Mouse (Mus musculus) cerebellum, adult 9-10 months (tissue): ENCODE measurements around the gene Tm9sf1.

Experiments
- DNase-seq: peaks from one replicate; pipeline ENCODE4 v3.0.0; 2022

The Tm9sf1 gene

DNA sequence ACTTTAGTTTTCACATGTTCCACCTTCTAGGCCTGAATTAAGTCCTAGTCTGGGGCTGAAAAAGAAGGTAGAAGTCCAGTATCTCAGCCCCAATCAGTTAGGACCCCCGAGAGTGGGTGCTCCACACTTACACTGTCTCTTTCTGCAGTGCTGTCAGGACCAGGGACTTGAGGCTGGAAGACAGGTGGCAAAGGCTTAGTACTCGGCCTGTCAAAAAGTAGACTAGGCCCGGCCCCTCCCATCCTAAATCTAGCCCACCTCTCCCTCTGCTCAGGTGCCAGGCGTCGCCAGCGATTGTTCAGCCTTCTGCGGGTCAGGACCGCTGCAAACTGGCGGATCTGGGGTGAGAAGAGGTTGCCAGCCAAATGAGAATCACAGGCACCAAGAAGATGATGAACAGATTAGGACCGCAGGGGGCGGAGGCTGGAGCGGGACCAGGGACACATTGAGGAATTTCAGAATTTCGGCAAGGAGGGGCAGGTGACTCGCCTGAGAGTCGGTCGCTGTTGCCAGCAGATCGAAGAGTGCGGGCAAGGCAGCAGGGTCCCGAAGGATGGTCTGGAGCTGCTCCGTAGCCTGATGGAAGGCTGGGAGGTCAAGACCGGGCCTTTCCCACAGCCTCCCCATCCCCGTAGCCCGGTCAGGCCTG, 8.6 kb downstream of the Tm9sf1 start:
- peak; percentile 70 for DNase-seq

DNA sequence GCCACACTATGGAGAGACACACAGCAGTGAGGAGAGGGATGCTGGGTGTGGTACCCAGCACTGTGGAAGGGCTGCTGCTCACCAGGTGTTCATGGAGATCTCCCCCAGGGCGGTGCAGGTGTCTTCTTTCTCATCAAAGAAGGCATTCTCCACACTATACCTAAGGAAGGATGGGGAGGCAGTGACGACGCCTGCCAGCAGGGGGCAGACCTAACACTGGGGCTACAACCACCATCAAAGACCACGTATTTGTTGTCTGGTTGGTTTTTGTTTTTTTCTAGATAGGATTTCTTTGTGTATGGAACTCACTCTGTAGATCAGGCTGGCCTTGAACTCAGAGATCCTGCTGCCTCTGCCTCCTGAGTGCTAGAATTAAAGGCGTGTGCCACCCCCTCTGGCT, 14.3 kb downstream of the Tm9sf1 start:
- peak; percentile 36 for DNase-seq

DNA sequence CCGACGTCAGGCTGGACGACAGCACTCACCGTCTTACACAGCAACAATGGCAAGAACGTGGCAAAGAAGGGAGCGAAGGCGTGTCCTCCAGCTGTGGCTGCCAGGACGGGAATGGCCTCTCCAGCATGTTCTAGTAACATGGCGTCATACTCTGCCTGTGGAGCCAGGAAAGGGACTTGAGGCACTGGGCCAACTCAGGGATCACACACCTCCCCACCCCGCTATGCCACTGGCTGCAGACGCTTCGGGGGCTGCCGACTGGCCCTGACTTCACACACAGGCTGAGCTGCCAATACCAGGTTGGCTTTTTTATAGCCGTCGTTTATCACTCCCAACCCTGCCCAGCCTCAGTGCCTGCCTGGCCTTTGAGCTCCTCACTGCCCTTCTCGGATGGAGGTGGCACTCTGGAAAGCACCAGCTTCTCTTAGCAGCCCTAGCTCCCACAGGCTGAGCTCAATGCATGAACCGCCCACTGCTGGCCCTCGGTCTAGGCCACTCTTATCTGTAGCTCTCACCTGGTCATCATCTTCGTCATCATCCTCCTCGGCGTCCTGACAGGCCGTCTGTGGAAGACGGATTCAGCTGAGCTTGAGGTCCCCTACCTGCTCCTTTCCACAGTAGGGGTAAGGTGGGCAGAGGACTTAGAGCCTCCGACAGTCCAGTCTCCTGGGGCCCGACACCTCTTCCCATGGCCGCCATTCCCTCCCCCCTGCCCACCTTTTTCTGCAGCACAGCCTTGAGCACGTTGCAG, 15.4 kb downstream of the Tm9sf1 start:
- no peak for DNase-seq

DNA sequence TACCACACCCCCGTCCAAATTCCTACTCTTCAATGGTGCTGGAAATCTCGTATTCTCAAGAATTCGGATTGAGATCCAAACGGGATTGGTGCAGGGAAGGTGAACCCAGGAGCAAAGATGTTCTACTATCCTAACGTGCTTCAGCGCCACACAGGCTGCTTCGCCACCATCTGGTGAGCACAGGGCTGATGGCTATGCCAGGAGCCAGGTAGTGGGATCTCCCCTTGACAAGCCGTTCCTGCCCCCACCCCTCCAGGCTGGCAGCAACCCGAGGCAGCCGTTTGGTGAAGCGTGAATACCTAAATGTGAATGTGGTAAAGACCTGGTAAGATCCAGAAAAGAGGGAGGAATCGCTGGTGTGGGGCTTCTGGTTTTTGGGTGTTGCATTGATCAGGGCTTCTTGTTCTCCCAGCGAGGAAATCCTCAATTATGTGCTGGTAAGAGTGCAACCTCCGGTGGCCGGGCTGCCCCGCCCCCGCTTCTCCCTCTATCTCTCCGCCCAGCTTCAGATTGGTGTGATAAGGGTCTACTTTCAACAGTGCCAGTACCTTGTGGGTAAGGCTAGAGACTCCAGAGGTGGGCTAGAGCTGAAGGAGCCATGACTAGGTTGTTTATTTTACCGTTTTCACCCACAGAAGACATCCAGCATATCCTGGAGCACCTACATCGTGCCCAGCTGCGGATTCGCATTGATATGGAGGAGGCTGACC, 25.0 kb downstream of the Tm9sf1 start:
- no peak for DNase-seq

DNA sequence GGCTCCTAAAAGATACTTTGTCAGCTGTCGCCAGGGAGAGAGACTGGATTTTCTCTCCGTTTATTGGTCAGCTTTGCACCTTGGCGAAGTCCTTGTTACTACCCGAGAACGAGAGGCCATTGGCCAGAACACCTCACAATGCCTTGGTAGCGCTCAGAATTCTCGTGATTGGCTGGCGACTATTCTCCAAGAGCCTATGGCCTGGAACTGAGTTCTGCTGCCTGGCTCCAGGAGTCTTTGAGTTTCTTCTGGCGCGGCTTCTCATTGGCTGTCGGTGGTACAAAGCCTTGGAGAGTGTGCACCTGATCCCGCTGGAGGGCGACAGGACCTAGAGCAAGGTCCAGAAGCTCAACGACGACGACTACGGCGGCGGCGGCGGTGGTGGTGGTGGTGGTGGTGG, 25.8 kb downstream of the Tm9sf1 start, which contains the start of gene Rec8:
Gene Rec8 (plus strand): TSS at position 216 of the 400 bp plus-strand sequence.
- DNase-seq = peak; percentile 81

DNA sequence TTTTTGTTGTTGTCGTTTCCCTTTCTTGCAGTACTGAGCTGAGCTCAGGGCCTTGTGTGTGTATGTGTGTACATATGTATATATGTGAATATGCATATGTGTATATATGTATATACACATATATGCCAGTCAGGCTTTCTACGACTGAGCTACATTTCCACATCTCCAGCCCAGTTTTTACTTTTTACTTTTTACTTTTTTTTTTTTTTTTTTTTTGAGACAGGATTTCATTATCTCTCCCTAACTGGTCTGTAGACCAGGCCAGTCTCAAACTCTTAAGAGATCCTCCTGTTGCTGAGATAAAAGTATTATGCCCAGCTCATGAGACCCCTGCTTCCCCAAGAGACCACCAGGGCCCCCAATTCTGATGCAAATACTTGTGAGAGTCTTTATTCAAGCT, 26.8 kb downstream of the Tm9sf1 start:
- no peak for DNase-seq

DNA sequence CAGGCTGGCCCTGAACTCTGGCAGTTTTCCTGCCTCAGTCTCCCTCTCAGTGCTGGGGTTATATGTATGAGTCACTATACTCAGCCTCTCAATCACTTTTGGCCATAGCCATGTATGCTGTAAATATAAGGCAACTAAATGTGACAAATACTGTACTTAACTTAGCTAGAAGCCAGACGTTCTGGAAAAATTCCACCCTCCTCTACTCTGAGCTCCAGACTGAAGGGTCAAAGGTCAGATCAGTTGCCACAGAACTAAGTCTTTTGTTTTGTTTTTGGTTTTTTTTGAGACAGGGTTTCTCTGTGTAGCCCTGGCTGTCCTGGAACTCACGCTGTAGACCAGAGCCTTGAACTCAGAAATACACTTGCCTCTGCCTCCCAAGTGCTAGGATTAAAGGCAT, 27.7 kb downstream of the Tm9sf1 start:
- no peak for DNase-seq

DNA sequence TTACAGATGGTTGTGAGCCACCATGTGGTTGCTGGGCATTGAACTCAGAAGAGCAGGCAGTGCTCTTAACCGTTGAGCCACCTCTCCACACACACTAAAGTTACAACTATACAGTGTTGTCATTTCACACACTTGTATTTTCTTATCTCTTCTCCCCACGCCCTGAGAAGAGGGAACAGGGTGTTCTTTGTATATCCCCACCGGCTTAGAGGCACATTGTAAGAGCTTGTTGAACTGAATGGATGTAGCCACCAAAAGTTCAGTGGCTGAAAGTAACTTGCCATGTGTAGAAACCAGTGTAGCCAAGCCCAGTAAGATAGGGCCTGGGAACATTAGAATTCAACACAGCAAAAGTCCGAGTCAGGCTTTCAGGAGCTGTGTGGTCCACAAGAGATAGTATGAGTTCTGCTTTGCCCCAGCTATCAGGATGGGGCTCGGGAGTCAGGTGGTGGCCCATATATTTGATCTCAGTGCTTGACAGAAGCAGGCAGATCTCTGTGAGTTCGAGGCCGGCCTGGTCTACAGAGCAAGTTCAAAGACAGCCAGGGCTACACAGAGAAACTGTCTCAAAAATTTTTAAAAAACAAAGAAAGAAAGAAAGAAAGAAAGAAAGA, 28.9 kb downstream of the Tm9sf1 start:
- no peak for DNase-seq

DNA sequence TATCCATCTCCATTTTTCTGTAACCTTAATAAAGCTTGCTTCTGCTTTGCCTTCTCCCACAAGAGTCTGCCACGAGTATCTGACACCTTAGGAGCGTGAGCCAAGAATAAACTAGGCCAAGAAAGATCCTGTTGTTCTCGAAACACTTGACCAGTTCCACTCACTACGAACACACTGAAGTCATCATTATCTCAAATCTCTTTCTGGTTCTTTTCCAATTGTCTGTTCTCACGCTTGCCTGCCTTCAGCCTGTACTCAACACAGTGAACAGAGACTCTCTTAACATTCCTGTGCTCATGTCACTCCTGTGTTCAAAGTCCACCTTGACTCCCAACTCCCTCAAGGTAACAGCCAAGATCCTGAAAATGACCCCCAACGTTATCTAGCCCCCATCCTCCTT, 30.3 kb downstream of the Tm9sf1 start:
- DNase-seq = no peak

DNA sequence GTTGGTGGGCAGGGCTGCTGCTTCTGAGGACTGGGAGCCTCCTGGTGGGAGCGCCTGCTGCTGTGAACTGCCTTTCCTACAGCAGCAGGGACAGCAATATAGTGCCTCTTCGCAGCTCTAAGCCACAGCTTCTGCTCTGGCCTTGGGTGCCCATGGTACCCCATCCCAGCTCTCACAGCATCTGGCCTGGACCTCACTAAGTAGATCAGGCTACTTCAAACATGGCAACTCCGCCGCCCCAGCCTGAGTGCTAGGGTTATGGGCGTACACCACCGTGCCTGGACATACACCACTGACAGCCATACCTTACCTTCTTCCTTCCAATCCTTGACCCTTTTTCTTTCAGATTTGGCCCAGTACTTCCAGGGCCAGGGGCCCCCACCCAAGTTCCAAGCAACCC, 35.3 kb downstream of the Tm9sf1 start:
- DNase-seq = no peak

DNA sequence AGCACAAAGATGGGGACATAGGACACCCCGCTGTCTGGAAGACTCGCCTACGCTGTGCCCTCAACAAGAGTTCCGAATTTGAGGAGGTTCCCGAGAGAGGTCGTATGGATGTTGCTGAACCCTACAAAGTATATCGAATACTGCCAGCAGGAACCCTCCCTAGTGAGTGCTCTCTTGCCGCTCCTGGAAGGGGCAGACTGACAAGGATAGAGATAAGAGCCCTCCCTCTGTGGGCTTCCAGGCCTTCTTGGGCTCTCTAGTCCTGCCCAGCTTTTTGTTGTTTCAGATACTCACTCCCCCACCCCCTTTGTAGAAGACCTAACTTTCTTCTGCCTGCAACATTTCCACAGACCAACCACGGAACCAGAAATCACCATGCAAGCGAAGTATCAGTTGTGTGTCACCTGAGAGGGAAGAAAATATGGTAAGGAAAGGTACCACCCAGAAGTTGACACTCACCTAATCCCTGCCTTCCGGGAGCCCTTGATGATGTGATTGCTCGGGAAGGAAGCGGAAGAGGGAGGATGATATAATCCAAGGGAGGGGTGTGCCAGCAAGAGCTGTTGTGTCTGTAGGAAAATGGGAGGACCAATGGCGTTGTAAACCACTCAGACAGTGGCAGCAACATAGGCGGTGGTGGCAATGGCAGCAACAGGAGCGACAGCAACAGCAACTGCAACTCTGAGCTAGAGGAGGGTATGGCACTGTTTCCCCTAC, 37.7 kb downstream of the Tm9sf1 start:
- no peak for DNase-seq

DNA sequence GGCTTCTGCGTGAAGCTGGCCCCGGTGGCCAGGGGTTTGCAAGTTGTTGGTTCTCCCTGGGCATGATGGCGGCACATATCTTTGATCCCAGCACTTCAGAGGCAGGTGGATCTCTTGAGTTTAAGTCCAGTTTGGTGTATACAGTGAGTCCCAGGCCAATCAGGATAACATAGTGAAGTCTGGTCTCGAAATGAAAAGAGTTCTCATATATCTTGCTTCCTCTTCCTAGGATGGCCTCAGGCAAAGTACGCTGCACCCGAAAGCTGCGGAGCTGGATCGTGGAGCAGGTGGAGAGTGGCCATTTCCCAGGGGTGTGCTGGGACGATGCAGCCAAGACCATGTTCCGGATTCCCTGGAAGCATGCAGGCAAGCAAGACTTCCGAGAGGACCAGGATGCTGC, 38.8 kb downstream of the Tm9sf1 start:
- no peak for DNase-seq

DNA sequence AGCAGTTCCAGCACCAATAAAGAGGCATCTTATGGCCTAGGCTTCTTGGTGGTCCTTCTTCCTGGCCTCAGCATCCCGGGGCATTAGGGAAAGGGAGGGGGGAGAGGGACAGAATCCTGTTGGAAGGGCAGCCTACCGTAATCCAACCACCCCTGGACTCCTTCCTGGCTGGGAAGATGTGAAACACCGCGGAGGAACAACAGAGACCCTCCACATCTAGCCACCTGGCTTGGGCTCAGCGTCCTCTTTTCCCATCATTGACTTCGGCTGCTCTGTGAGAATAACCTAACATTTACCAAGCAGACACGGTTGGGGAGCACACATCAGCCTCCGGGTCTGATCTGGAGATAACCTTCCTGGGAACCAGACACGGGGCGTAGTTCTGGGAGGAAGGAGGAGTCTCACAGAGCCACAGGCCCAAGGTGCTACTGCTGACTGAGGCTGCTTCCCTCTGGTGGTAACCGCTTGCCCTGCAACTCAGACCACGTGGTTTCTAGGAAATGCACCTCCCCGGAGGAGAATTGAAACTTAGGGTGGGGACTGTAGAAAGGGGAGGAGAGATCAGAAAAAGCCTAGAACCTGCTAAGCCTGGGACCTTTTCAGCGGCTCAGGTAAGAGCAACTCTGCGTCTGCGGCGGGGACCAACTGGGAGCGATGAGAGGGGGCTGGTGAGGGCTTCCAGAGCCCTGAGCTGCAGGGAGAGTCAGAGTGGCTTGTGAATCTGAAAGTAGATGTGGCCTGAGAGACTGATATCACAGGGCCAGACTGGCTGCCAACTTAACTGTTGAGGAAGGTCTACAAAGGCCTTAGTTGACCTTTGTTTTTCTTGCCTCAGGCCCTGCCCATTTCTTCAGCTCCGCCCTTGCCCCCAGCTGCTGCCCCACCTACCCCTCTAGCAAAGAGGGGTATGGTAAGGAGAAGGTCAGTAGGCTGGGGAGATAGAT, 39.7 kb downstream of the Tm9sf1 start:
- DNase-seq = peak; percentile 85

DNA sequence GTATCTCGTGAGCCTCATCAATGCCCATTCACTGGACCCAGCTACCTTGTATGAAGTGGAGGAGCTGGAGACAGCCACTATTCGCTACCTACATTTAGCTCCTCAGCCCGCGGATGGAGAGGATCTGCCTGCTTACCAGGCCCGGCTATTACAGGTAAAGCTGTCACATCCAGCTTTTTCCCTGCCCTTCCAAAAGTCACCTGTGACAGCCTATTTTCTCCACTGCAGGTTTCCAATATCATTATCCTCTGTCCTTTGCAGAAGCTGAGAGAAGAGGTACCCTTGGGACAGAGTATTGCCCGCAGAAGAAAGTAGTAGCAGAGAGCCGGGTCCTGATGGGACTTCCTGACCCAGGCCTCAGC, 40.4 kb downstream of the Tm9sf1 start, which contains the start of gene Irf9:
Gene Irf9 (plus strand): TSS at position 301 of the 362 bp plus-strand sequence.
- no peak for DNase-seq

DNA sequence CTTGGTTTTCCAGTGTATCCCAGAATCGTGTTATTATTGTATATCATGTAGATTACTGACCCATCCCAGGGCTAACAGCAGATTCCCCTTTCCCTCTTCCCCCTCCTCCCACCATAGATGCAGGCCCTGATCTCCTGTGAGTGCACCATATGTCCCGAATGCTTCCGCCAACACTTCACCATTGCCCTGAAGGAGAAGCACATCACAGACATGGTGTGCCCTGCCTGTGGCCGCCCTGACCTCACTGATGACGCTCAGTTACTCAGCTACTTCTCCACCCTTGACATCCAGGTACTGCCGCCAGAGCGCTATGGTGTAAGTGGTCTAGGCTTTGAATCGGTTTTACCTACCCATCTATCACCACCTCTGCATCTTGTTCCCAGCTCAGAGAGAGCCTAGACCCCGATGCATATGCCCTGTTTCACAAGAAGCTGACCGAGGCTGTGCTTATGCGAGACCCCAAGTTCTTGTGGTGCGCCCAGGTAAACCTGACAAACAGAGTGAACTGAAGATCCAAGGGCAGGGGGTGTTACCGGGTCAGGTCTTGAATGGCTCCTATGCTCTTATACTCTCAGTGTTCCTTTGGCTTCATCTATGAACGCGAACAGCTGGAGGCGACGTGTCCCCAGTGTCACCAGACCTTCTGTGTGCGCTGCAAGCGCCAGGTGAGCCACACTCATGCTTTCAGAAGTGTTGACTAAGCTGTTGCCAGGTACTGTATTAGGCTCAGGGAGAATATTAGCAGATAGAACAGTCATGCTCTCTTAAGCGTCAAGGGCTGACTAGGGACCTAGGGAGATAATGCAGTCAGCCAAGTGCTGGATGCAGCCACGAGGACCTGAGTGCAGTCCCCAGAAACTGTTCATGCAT, 44.9 kb downstream of the Tm9sf1 start:
- DNase-seq = no peak

DNA sequence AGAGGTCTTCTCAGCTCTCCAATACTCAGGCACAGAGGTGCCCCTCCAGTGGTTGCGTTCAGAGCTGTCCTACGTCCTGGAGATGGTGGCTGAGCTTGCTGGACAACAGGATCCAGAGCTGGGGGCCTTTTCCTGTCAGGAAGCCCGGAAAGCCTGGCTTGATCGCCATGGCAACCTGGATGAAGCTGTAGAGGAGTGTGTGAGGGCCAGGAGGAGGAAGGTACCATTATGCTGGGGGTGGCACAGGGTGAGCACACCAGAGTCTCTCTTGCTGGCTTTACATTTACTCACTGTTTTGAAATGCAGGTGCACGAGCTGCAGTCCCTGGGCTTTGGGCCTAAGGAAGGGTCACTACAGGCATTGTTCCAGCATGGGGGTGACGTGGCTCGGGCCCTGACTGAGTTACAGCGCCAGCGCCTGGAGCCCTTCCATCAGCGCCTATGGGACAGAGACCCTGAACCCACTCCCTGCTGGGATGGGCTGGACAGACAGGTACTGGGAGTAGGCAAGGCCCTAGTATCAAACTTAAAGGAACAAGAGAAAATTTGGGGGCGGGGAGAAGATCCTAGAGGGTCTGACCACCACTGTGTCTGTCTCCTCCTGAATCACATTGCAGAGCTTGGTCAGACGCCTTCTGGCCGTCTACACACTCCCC, 47.4 kb downstream of the Tm9sf1 start:
- DNase-seq = no peak

DNA sequence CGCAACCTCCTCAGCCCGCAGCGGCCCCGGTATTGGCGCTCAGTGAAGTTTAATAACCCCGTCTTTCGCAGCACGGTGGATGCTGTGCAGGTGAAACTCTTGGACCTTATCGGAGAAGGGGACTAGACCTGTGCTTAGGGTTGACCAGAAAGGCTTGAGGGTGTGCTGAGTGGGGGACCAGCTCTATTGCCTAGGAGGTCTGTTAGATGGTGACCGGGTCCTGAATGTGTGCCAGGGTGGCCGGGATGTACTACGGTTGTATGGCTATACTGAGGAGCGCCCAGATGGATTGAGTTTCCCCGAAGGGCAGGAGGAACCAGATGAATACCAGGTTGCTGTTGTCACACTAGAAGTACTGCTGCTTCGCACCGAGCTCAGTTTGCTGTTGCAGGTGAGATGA, 51.4 kb downstream of the Tm9sf1 start:
- no peak for DNase-seq

DNA sequence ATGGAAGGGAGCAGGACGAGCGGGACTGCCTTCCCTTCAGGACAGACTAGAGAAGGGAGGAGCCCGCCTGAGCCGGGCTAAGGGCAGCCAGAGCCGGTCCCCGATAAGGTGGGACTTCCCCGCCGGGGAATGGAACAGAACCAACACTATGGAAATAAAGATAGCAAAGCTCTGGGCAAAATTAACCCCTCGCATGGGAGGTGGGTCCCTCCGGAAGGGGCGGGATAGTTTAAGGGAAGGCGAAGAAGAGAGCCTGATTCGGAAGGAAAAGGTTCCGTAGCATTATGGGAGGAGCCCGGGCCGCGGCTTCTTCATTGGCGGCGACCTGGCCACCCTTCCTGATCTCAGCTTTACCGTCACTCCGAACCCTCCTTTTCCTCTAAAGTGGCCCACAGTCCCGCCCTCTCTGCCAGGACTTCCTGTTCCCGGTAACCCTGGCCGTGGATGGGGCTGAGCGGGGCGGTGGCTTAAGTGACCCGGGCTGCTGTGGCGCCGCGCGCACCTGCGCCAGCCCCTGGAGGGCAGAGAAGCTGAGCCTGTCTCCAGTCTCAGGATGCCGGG, 52.2 kb downstream of the Tm9sf1 start, which contains the start of gene Rnf31:
Gene Rnf31 (plus strand): TSS at position 378 of the 561 bp plus-strand sequence.
- peak; percentile 94 for DNase-seq

DNA sequence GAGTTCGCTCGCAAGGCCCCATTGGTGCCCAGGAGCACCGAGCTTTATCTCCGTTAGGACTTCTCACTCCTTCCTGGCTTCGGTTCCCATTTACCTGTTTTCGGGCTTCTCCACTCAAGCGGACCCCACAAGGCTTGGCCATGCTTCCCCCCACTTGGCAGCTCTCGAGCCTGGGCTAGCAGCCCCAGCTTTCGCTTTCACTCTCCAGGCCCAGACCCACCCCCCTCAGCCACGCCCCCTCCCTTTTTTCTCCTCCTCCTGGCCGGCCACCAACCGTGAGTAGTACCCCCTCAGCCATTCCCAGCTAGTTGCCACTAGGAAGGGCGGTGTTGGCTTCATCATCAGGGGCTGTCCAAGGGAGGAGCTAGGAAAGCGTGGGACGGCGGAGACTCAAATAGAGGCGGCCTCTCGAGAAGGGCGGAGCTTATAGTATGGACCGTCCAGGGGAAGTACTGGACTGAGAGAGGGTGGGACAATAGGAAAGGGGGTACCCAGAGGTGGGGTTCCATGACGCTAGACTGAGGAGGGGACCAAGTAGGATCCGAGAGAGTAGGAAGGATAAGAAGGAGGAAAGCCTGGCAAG, 52.8 kb downstream of the Tm9sf1 start, which contains the start of gene Psme2:
Gene Psme2 (minus strand): TSS at position 366 of the 583 bp plus-strand sequence.
- peak; percentile 90 for DNase-seq
